Mouse (Mus musculus) G1E (cell line): Measurements from ENCODE around the gene Aebp2.

ENCODE experiments used
- CTCF ChIP-seq: IDR thresholded peaks from 2 replicates; pipeline ENCODE4 v1.5.1; 2012; ENCODE audit warnings: low read depth, low read length, inconsistent platforms, mixed read lengths
- POLR2AphosphoS5 ChIP-seq: IDR thresholded peaks from 2 replicates; pipeline ENCODE4 v1.6.1; 2012; ENCODE audit warnings: low read depth, low read length, inconsistent platforms; ENCODE audit not compliant: insufficient replicate concordance

DNA sequence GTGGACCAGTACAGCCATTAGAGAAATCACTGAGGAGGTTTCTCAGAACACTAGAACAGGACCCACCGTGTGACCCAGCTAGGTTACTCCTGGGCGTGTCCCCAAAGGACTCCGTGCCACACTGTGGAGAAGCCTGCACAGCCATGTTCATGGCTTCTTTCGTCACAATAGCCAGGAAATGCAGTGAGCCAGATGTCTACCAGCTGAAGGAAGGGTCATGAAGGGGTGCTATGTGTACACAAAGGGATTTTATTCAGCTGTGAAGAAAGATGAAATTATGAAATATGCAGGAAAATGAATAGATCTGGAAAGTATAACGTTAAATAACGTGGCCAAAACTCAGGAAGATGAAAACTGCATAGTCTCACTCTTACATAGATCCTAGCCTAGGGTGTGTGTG, 69.7 kb downstream of the Aebp2 start:
- TF ChIP-seq CTCF (no peak), POLR2AphosphoS5 (no peak)
